Mouse (Mus musculus): ENCODE measurements around the gene Syne2. TPM values are rescaled to one million over a fixed set of nuclear protein-coding genes. Genes with fewer than 3 reads are reported as not detected.

Syne2 gene
- polyA plus RNA-seq, 1 experiment = 14.3 TPM

- no peak overlapping the region for H3K4me3 ChIP-seq (ENCODE audit: extremely low read depth, insufficient read depth, insufficient read length)
- H3K27me3 ChIP-seq (ENCODE audit: control insufficient read depth, insufficient read depth, low read length) = no peaks in the 10 kb centered on the region
- no peaks in the 10 kb centered on the region for H3K4me1 ChIP-seq (ENCODE audit: control insufficient read depth, insufficient read depth, insufficient read length)
- TF ChIP-seq POLR2A (IDR thresholded peaks at IDR 0.05; ENCODE audit: low read depth, low read length) (no peak), CTCF (IDR thresholded peaks at IDR 0.05; ENCODE audit: extremely low read depth, insufficient read depth, insufficient read length, insufficient replicate concordance) (no peak)
- DNase-seq (ENCODE audit: low read depth in 1 of 2, low spot score in 2 of 2) = no peak
- WGBS = 86% methylated on average over 4 of the region's 4 CpGs
- H3K36me3 ChIP-seq (ENCODE audit: control insufficient read depth, insufficient read depth, low read length) = no peaks in the 10 kb centered on the region
- H3K27ac ChIP-seq (ENCODE audit: insufficient read depth, low read length) = no peak overlapping the region
Observed at GRCm38 (mm10) chr12:75881554-75881953, 63.6 kb downstream of the Syne2 start.

GRCm38 (mm10) chr12:75886161-75886560, 68.2 kb downstream of the Syne2 start:
- H3K27ac ChIP-seq (ENCODE audit: insufficient read depth, low read length) = no peak overlapping the region
- H3K27me3 ChIP-seq (ENCODE audit: control insufficient read depth, insufficient read depth, low read length) = no peaks in the 10 kb centered on the region
- DNase-seq (ENCODE audit: low read depth in 1 of 2, low spot score in 2 of 2) = no peak
- no peak overlapping the region for H3K4me3 ChIP-seq (ENCODE audit: extremely low read depth, insufficient read depth, insufficient read length)
- 84% methylated on average over 7 of the region's 7 CpGs for WGBS
- TF ChIP-seq CTCF (IDR thresholded peaks at IDR 0.05; ENCODE audit: extremely low read depth, insufficient read depth, insufficient read length, insufficient replicate concordance) = no peak
- TF ChIP-seq POLR2A (IDR thresholded peaks at IDR 0.05; ENCODE audit: low read depth, low read length) = no peak
- no peaks in the 10 kb centered on the region for H3K36me3 ChIP-seq (ENCODE audit: control insufficient read depth, insufficient read depth, low read length)
- no peaks in the 10 kb centered on the region for H3K4me1 ChIP-seq (ENCODE audit: control insufficient read depth, insufficient read depth, insufficient read length)

GRCm38 (mm10) chr12:75886946-75887345, 69.0 kb downstream of the Syne2 start:
- TF ChIP-seq CTCF (IDR thresholded peaks at IDR 0.05; ENCODE audit: extremely low read depth, insufficient read depth, insufficient read length, insufficient replicate concordance) (no peak), POLR2A (IDR thresholded peaks at IDR 0.05; ENCODE audit: low read depth, low read length) (no peak)
- Histone ChIP-seq H3K36me3 (ENCODE audit: control insufficient read depth, insufficient read depth, low read length) (no peaks in the 10 kb centered on the region), H3K27ac (ENCODE audit: insufficient read depth, low read length) (no peak overlapping the region), H3K4me1 (ENCODE audit: control insufficient read depth, insufficient read depth, insufficient read length) (no peaks in the 10 kb centered on the region), H3K4me3 (ENCODE audit: extremely low read depth, insufficient read depth, insufficient read length) (no peak overlapping the region), H3K27me3 (ENCODE audit: control insufficient read depth, insufficient read depth, low read length) (no peaks in the 10 kb centered on the region)
- WGBS = 86% methylated on average over 2 of the region's 2 CpGs
- no peak for DNase-seq (ENCODE audit: low read depth in 1 of 2, low spot score in 2 of 2)

- H3K27me3 ChIP-seq (ENCODE audit: control insufficient read depth, insufficient read depth, low read length) = no peaks in the 10 kb centered on the region
- 95% methylated on average over 12 of the region's 12 CpGs for WGBS
- TF ChIP-seq POLR2A (IDR thresholded peaks at IDR 0.05; ENCODE audit: low read depth, low read length) (no peak), CTCF (IDR thresholded peaks at IDR 0.05; ENCODE audit: extremely low read depth, insufficient read depth, insufficient read length, insufficient replicate concordance) (no peak)
- no peaks in the 10 kb centered on the region for H3K4me1 ChIP-seq (ENCODE audit: control insufficient read depth, insufficient read depth, insufficient read length)
- no peak overlapping the region for H3K27ac ChIP-seq (ENCODE audit: insufficient read depth, low read length)
- no peak for DNase-seq (ENCODE audit: low read depth in 1 of 2, low spot score in 2 of 2)
- H3K36me3 ChIP-seq (ENCODE audit: control insufficient read depth, insufficient read depth, low read length) = no peaks in the 10 kb centered on the region
- H3K4me3 ChIP-seq (ENCODE audit: extremely low read depth, insufficient read depth, insufficient read length) = no peak overlapping the region
Observed at GRCm38 (mm10) chr12:75888721-75889120, 70.8 kb downstream of the Syne2 start.

- Histone ChIP-seq H3K4me1 (ENCODE audit: control insufficient read depth, insufficient read depth, insufficient read length) (no peaks in the 10 kb centered on the region), H3K27ac (ENCODE audit: insufficient read depth, low read length) (no peak overlapping the region), H3K36me3 (ENCODE audit: control insufficient read depth, insufficient read depth, low read length) (no peaks in the 10 kb centered on the region), H3K4me3 (ENCODE audit: extremely low read depth, insufficient read depth, insufficient read length) (no peak overlapping the region), H3K27me3 (ENCODE audit: control insufficient read depth, insufficient read depth, low read length) (no peaks in the 10 kb centered on the region)
- WGBS = 93% methylated on average over 5 of the region's 5 CpGs
- TF ChIP-seq CTCF (IDR thresholded peaks at IDR 0.05; ENCODE audit: extremely low read depth, insufficient read depth, insufficient read length, insufficient replicate concordance) (no peak), POLR2A (IDR thresholded peaks at IDR 0.05; ENCODE audit: low read depth, low read length) (no peak)
- DNase-seq (ENCODE audit: low read depth in 1 of 2, low spot score in 2 of 2) = no peak
Observed at GRCm38 (mm10) chr12:75891206-75891605, 73.3 kb downstream of the Syne2 start.

- no peaks in the 10 kb centered on the region for H3K36me3 ChIP-seq (ENCODE audit: control insufficient read depth, insufficient read depth, low read length)
- no peaks in the 10 kb centered on the region for H3K27me3 ChIP-seq (ENCODE audit: control insufficient read depth, insufficient read depth, low read length)
- H3K27ac ChIP-seq (ENCODE audit: insufficient read depth, low read length) = no peak overlapping the region
- no peaks in the 10 kb centered on the region for H3K4me1 ChIP-seq (ENCODE audit: control insufficient read depth, insufficient read depth, insufficient read length)
- H3K4me3 ChIP-seq (ENCODE audit: extremely low read depth, insufficient read depth, insufficient read length) = no peak overlapping the region
- WGBS = 85% methylated on average over 5 of the region's 5 CpGs
- TF ChIP-seq CTCF (IDR thresholded peaks at IDR 0.05; ENCODE audit: extremely low read depth, insufficient read depth, insufficient read length, insufficient replicate concordance) (no peak), POLR2A (IDR thresholded peaks at IDR 0.05; ENCODE audit: low read depth, low read length) (no peak)
- DNase-seq (ENCODE audit: low read depth in 1 of 2, low spot score in 2 of 2) = no peak
Observed at GRCm38 (mm10) chr12:75893392-75893791, 75.5 kb downstream of the Syne2 start.

GRCm38 (mm10) chr12:75894316-75894997, 76.5 kb downstream of the Syne2 start:
- Histone ChIP-seq H3K27ac (ENCODE audit: insufficient read depth, low read length) (no peak overlapping the region), H3K4me1 (ENCODE audit: control insufficient read depth, insufficient read depth, insufficient read length) (no peaks in the 10 kb centered on the region), H3K36me3 (ENCODE audit: control insufficient read depth, insufficient read depth, low read length) (no peaks in the 10 kb centered on the region), H3K27me3 (ENCODE audit: control insufficient read depth, insufficient read depth, low read length) (no peaks in the 10 kb centered on the region), H3K4me3 (ENCODE audit: extremely low read depth, insufficient read depth, insufficient read length) (no peak overlapping the region)
- DNase-seq (ENCODE audit: low read depth in 1 of 2, low spot score in 2 of 2) = no peak
- 84% methylated on average over 9 of the region's 9 CpGs for WGBS
- TF ChIP-seq POLR2A (IDR thresholded peaks at IDR 0.05; ENCODE audit: low read depth, low read length) (no peak), CTCF (IDR thresholded peaks at IDR 0.05; ENCODE audit: extremely low read depth, insufficient read depth, insufficient read length, insufficient replicate concordance) (no peak)

All from spleen, adult 2 months (tissue).